Comparison of ENCODE assay signal across 9 mouse cellular contexts in genomic region chr14:33959341-33959740, GRCm38 (mm10). TPM values are rescaled to one million over a fixed set of nuclear protein-coding genes. Genes with fewer than 3 reads are reported as not detected.
DNase-seq lines count a peak whose midpoint lies in the region; ATAC-seq and TF ChIP-seq lines count a peak whose summit lies in the region.
"Had no signal": no experiment of that assay in that cellular context is flagged by ENCODE, and none has a peak within 500 bp of the region (broad histone marks: within the 10 kb centered on the region; RNA-seq: fewer than 3 reads in every experiment).

No protein-coding gene starts in this region.

- no peak overlapping the region for H3K27ac ChIP-seq in hindbrain, embryonic 16.5 days (ENCODE audit: low read depth, low read length)
- no peak overlapping the region for H3K27ac ChIP-seq in lung, postnatal 0 days (ENCODE audit: low read length)

- intact Hi-C loops in gastrocnemius, postnatal 36 days (cut with DNase I): no loop called here

- H3K9ac ChIP-seq in hindbrain, embryonic 16.5 days (ENCODE audit: low read depth, low read length): no peak overlapping the region
- no peak overlapping the region for H3K9ac ChIP-seq in lung, postnatal 0 days (replicated peaks; ENCODE audit: low read depth)

- TF ChIP-seq EP300 in lung, postnatal 0 days (IDR thresholded peaks at IDR 0.05): no peak

- 14% methylated on average over 9 of the region's 9 CpGs for WGBS in hindbrain, embryonic 16.5 days
- WGBS in lung, postnatal 0 days: 11% methylated on average over 9 of the region's 9 CpGs

- H3K27me3 ChIP-seq in hindbrain, embryonic 16.5 days (replicated peaks; ENCODE audit: control insufficient read depth, insufficient read depth, low read length): no peaks in the 10 kb centered on the region
- H3K27me3 ChIP-seq in lung, postnatal 0 days (replicated peaks; ENCODE audit: insufficient read depth, low read length): no peaks in the 10 kb centered on the region

- H3K9me3 ChIP-seq in hindbrain, embryonic 16.5 days (ENCODE audit: control insufficient read depth, low read length): no peaks in the 10 kb centered on the region
- H3K9me3 ChIP-seq in lung, postnatal 0 days (ENCODE audit: low read length): no peaks in the 10 kb centered on the region

- peak; percentile 29 for DNase-seq in gastrocnemius, adult 18-20 months (ENCODE audit: low spot score)
- DNase-seq in gastrocnemius, postnatal 36 days: no peak
- peak; percentile 32 for DNase-seq in thymus, postnatal 4 days
- no peak for DNase-seq in thymus, postnatal 36 days
- peak; percentile 84 for DNase-seq in embryo, embryonic 10.5 days (ENCODE audit: low spot score)
- peak; percentile 66 for DNase-seq in lung, postnatal 0 days (ENCODE audit: low spot score)
- peak; percentile 10 for DNase-seq in yolk sac, embryonic 10.5 days (ENCODE audit: low spot score)

- H3K36me3 ChIP-seq in hindbrain, embryonic 16.5 days (ENCODE audit: control insufficient read depth, insufficient read depth, low read length): no peaks in the 10 kb centered on the region
- no peaks in the 10 kb centered on the region for H3K36me3 ChIP-seq in lung, postnatal 0 days (ENCODE audit: insufficient read depth, low read length)

- no peak overlapping the region for H3K4me2 ChIP-seq in hindbrain, embryonic 16.5 days (ENCODE audit: low read length)
- no peak overlapping the region for H3K4me2 ChIP-seq in lung, postnatal 0 days (replicated peaks; ENCODE audit: low read depth, low read length)

- ATAC-seq in hindbrain, embryonic 16.5 days: 0 out of 2 replicates have a peak, but pooled peaks have one; percentile 14
- ATAC-seq in lung, postnatal 0 days: no peak

- TF ChIP-seq CTCF in lung, postnatal 0 days (IDR thresholded peaks at IDR 0.05): peak; percentile 81

- no peaks in the 10 kb centered on the region for H3K4me1 ChIP-seq in hindbrain, embryonic 16.5 days (ENCODE audit: control insufficient read depth, insufficient read depth, low read depth, low read length)
- H3K4me1 ChIP-seq in lung, postnatal 0 days (ENCODE audit: insufficient read depth, low read depth, low read length): no peaks in the 10 kb centered on the region

- no peak overlapping the region for H3K4me3 ChIP-seq in hindbrain, embryonic 16.5 days (ENCODE audit: low read length)
- no peak overlapping the region for H3K4me3 ChIP-seq in lung, postnatal 0 days (ENCODE audit: low read depth, low read length)

RNA-seq across cellular contexts. Expression of gene Rbp3, which starts 5.5 kb away (rescaled TPM):
- total RNA-seq in gastrocnemius, adult 18-20 months (2021): not detected
- not detected for total RNA-seq in gastrocnemius, postnatal 36 days (2021)
- polyA plus RNA-seq in hindbrain, embryonic 16.5 days (2015; fragmentation: Nextera tagmentation; extraction: Ambion mirVana): 0.04 and 0.16 TPM in 2 replicates
- polyA plus RNA-seq in lung, postnatal 0 days (2015; fragmentation: Nextera tagmentation; extraction: Ambion mirVana): not detected in 2 replicates
- polyA plus RNA-seq: neural tube, embryonic 14.5 days had no signal

RNA-seq across cellular contexts. Expression of gene Gdf2, which starts 18.5 kb away (rescaled TPM):
- not detected for total RNA-seq in gastrocnemius, adult 18-20 months (2021)
- not detected for total RNA-seq in gastrocnemius, postnatal 36 days (2021)
- polyA plus RNA-seq in hindbrain, embryonic 16.5 days (2015; fragmentation: Nextera tagmentation; extraction: Ambion mirVana): 0.06 and 0.11 TPM in 2 replicates
- 0.07 TPM in 1 of 2 replicates, not detected in the other for polyA plus RNA-seq in lung, postnatal 0 days (2015; fragmentation: Nextera tagmentation; extraction: Ambion mirVana)
- polyA plus RNA-seq: neural tube, embryonic 14.5 days had no signal

RNA-seq across cellular contexts. Expression of gene Zfp488, which starts 19.2 kb away (rescaled TPM):
- not detected for total RNA-seq in gastrocnemius, adult 18-20 months (2021)
- not detected for total RNA-seq in gastrocnemius, postnatal 36 days (2021)
- polyA plus RNA-seq in hindbrain, embryonic 16.5 days (2015; fragmentation: Nextera tagmentation; extraction: Ambion mirVana): 1.5 and 1.6 TPM in 2 replicates
- polyA plus RNA-seq in lung, postnatal 0 days (2015; fragmentation: Nextera tagmentation; extraction: Ambion mirVana): not detected in 2 replicates

RNA-seq across cellular contexts. Expression of gene Gdf10, which starts 36.0 kb away (rescaled TPM):
- total RNA-seq in gastrocnemius, adult 18-20 months (2021): 1 to 10 TPM; 1.2 TPM
- 1 to 10 TPM; 1.5 to 2.5 TPM for total RNA-seq in gastrocnemius, postnatal 36 days (2021)
- polyA plus RNA-seq in hindbrain, embryonic 16.5 days (2015; fragmentation: Nextera tagmentation; extraction: Ambion mirVana): 14.0 and 15.0 TPM in 2 replicates
- 1.3 and 1.5 TPM in 2 replicates for polyA plus RNA-seq in lung, postnatal 0 days (2015; fragmentation: Nextera tagmentation; extraction: Ambion mirVana)

RNA-seq across cellular contexts. Expression of gene Gm30083, which starts 55.6 kb away (rescaled TPM):
- not detected for total RNA-seq in gastrocnemius, adult 18-20 months (2021)
- not detected for total RNA-seq in gastrocnemius, postnatal 36 days (2021)
- polyA plus RNA-seq in hindbrain, embryonic 16.5 days (2015; fragmentation: Nextera tagmentation; extraction: Ambion mirVana): not detected in 2 replicates
- not detected in 2 replicates for polyA plus RNA-seq in lung, postnatal 0 days (2015; fragmentation: Nextera tagmentation; extraction: Ambion mirVana)
- polyA plus RNA-seq: neural tube, embryonic 14.5 days had no signal

Comparison
In these comparisons a context has a peak if more than half of its experiments do, and no peak if none do; other contexts are left out.
1. DNase-seq: peak in gastrocnemius, adult 18-20 months (single experiment), thymus, postnatal 4 days (single experiment), embryo, embryonic 10.5 days (single experiment), lung, postnatal 0 days (single experiment) and yolk sac, embryonic 10.5 days (single experiment); none in gastrocnemius, postnatal 36 days (0 of 2) and thymus, postnatal 36 days (0 of 2).